Mouse (Mus musculus): ENCODE measurements around the gene Gtsf1.
A peak's percentile ranks its signal among the peaks of the same experiment; 100 is the strongest.

DNA sequence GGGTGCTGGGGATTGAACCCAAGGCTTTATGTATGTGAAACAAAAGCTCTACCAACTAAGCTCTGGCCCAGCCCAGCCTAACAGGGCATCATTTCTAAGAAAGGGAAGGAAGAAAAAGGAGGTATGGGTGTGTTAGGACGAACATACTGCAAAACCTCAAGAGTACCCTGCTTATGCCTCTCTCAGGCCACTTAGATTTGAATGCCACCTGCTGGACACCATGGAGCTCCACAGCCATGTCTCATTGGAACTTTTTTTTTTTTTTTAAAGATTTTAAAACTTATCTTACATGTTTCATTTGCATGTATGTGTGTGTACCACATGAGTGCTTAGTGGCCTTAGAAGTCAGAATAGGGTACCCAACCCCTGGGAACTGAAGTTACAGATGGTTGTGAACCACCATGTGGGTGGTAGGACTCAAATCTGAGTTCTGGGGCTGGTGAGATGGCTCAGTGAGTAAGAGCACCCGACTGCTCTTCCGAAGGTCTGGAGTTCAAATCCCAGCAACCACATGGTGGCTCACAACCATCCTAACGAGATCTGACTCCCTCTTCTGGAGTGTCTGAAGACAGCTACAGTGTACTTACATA lies 41.6 kb downstream of the Gtsf1 start:
- TF ChIP-seq CTCF (IDR thresholded peaks at IDR 0.05; ENCODE audit: low read depth, low read length) (peak; percentile 51; the same call in 1 of the 2 replicates), POLR2A (IDR thresholded peaks at IDR 0.05; ENCODE audit: extremely low read depth, insufficient read depth, low read length) (no peak)
